Mouse (Mus musculus) limb, embryonic 14.5 days (tissue): ENCODE results near the gene Fggy. TPM values are rescaled to one million over a fixed set of nuclear protein-coding genes. Genes with fewer than 3 reads are reported as not detected.
A peak's percentile ranks its signal among the peaks of the same experiment; 100 is the strongest.

ENCODE experiments used
- ATAC-seq: fragments of 200-750 bp; cut with Nextera tagmentation; 2 replicates; pipeline ENCODE4 v1.8.0; 2017; ENCODE audit warnings: low read depth, moderate number of reproducible peaks, moderate TSS enrichment; ENCODE audit not compliant: low FRiP score
- DNase-seq: peaks from one replicate; pipeline ENCODE4 v3.0.0-alpha.2; 2015; ENCODE audit warnings: low spot score
- H3K27ac ChIP-seq: fragments of 300-500 bp; sonication (generic); replicated peaks from 2 replicates; pipeline ENCODE4 v1.5.1; 2014; ENCODE audit warnings: low read depth, mild to moderate bottlenecking, low read length, moderate library complexity, mixed read lengths
- H3K27me3 ChIP-seq: fragments of 300-500 bp; sonication (generic); 2 replicates; pipeline ENCODE4 v1.6.1; 2014; ENCODE audit warnings: low read length, mixed read lengths; ENCODE audit not compliant: control insufficient read depth, insufficient read depth
- H3K36me3 ChIP-seq: fragments of 300-500 bp; sonication (generic); 2 replicates; pipeline ENCODE4 v1.6.1; 2014; ENCODE audit warnings: mild to moderate bottlenecking, low read length, moderate library complexity, mixed read lengths; ENCODE audit not compliant: control insufficient read depth, insufficient read depth
- H3K4me1 ChIP-seq: fragments of 300-500 bp; sonication (generic); 2 replicates; pipeline ENCODE4 v1.6.1; 2014; ENCODE audit warnings: antibody characterized with exemption, low read length, mixed read lengths; ENCODE audit not compliant: control insufficient read depth, insufficient read depth
- H3K4me2 ChIP-seq: fragments of 300-500 bp; sonication (generic); replicated peaks from 2 replicates; pipeline ENCODE4 v1.6.1; 2014; ENCODE audit warnings: low read depth, mild to moderate bottlenecking, low read length, moderate library complexity; ENCODE audit not compliant: severe bottlenecking
- H3K4me3 ChIP-seq: fragments of 300-500 bp; sonication (generic); replicated peaks from 2 replicates; pipeline ENCODE4 v1.5.1; 2014; ENCODE audit warnings: low read length
- H3K9ac ChIP-seq: fragments of 300-500 bp; sonication (generic); 2 replicates; pipeline ENCODE4 v1.6.1; 2014; ENCODE audit warnings: mild to moderate bottlenecking, low read depth, low read length, moderate library complexity; ENCODE audit not compliant: severe bottlenecking
- H3K9me3 ChIP-seq: fragments of 300-500 bp; sonication (generic); 2 replicates; pipeline ENCODE4 v1.6.1; 2016; ENCODE audit warnings: low read length; ENCODE audit not compliant: control insufficient read depth
- POLR2A ChIP-seq: fragments of 200-500 bp; IDR thresholded peaks from 2 replicates; pipeline ENCODE4 v1.8.0; 2012; ENCODE audit warnings: inconsistent platforms, mild to moderate bottlenecking, moderate library complexity, borderline replicate concordance; ENCODE audit not compliant: insufficient read depth, insufficient read length; ENCODE audit errors: extremely low read depth
- WGBS: fragments of 180-500 bp; shearing (Covaris S2); extraction: QIAGEN DNeasy Blood & Tissue Kit; methylation state at CpG from one replicate; pipeline ENCODE4 v1.1.7; 2014; 5-methylcytosine and 5-hydroxymethylcytosine counted together
- polyA plus RNA-seq, 2 experiments: library from polyadenylated mRNA; depleted of rRNA in 1 of 2; stranded (reverse) in 1 of 2; unstranded in 1 of 2; fragments of >200 nt; fragmentation: Nextera tagmentation in 1 of 2; extraction: Ambion mirVana in 1 of 2; gene quantifications; 2 replicates each; pipeline versions ENCODE4 v1.2.1 to v1.2.3; 2012 to 2014

The Fggy gene
- polyA plus RNA-seq, 2 experiments: 5.7 to 7.8 TPM

DNA sequence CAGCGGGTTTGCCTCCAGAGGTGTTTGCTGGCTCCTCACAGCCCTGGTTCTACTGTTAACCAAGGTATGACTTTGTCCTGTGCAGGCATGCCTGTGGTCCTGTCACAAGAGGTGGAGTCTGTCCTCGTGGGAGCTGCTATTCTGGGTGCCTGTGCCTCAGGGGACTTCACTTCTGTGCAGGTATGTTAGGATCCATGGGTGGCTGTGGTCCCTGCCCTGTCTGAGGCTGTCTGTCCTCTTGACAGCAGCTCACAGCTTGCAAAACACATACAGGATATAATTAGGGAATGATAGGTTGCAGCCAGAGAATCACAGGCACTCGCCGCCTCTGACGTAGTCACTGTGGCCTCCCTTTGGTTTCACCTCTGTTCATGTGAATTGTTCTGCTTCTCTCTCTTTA lies 292.2 kb downstream of the Fggy start:
- Histone ChIP-seq H3K4me1 (peaks cover 19% of the 10 kb centered on the region), H3K9me3 (no peaks in the 10 kb centered on the region), H3K27me3 (no peaks in the 10 kb centered on the region), H3K27ac (no peak overlapping the region), H3K4me2 (no peak overlapping the region), H3K36me3 (no peaks in the 10 kb centered on the region), H3K4me3 (no peak overlapping the region), H3K9ac (no peak overlapping the region)
- WGBS: 67% methylated on average over 5 of the region's 5 CpGs
- TF ChIP-seq POLR2A: no peak
- ATAC-seq (no peak), DNase-seq (peak; percentile 28)

DNA sequence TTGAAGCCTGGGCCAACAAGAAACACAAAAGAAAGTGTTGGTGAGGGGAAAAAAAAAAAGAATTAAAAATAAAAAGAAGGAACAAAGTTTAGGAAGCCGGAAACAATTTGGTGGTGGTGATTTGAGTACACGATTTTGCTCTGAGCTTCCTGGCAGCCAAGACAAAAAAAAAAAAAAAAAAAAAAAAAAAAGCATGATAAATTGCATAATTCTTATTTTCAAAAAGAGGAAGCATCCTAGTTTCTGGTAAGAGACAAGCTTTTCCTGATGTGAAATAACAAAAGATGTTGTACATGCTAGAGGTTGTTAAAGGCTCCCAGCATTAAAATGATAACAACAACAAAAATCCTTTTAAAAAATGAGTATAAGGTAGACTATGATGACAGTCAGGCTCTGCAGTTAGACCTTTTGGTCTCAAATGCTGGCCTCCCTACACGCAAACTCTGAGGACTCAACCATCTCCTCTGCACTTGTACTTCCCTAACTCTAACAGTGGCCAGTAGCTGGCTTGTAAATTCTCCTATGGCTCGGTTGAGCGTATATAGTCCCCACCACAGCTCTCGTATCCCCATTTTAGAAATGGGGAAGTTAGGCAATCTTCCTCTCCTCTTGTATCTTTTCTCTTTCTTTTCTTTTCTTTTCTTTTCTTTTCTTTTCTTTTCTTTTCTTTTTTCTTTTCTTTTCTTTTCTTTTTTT lies 292.9 kb downstream of the Fggy start:
- H3K4me1 ChIP-seq: peaks cover 19% of the 10 kb centered on the region
- no peak overlapping the region for H3K9ac ChIP-seq
- no peaks in the 10 kb centered on the region for H3K27me3 ChIP-seq
- DNase-seq: no peak
- no peak overlapping the region for H3K4me2 ChIP-seq
- no peak overlapping the region for H3K4me3 ChIP-seq
- TF ChIP-seq POLR2A: no peak
- H3K36me3 ChIP-seq: no peaks in the 10 kb centered on the region
- WGBS: 82% methylated on average over 6 of the region's 6 CpGs
- H3K27ac ChIP-seq: no peak overlapping the region
- H3K9me3 ChIP-seq: no peaks in the 10 kb centered on the region
- ATAC-seq: no peak

DNA sequence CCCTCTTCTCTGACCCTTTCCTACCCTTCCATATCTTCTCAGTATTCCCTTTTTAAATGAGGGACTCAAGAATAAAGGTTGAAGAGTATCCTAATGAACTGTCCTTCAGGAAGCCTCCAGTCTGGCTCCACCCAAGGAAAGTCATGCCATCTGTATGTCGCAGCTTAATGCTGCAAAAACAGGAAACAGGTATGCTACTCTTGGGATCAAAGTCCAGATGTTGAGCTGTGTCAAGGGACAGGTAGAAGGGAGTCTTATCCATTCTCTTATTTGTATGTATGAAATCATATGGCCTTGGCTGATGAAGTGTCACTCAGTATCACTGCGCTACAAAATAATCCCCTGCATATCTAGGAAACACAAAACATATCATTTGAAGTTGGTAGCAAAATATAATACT lies 294.9 kb downstream of the Fggy start:
- H3K4me3 ChIP-seq: no peak overlapping the region
- no peak for TF ChIP-seq POLR2A
- H3K27me3 ChIP-seq: no peaks in the 10 kb centered on the region
- no peaks in the 10 kb centered on the region for H3K36me3 ChIP-seq
- H3K27ac ChIP-seq: no peak overlapping the region
- ATAC-seq (no peak), DNase-seq (no peak)
- H3K4me2 ChIP-seq: no peak overlapping the region
- WGBS: 78% methylated on average over 2 of the region's 2 CpGs
- H3K4me1 ChIP-seq: 0 out of 2 replicates have a peak, but pooled peaks cover under 1% of the 10 kb centered on the region
- no peak overlapping the region for H3K9ac ChIP-seq
- no peaks in the 10 kb centered on the region for H3K9me3 ChIP-seq

DNA sequence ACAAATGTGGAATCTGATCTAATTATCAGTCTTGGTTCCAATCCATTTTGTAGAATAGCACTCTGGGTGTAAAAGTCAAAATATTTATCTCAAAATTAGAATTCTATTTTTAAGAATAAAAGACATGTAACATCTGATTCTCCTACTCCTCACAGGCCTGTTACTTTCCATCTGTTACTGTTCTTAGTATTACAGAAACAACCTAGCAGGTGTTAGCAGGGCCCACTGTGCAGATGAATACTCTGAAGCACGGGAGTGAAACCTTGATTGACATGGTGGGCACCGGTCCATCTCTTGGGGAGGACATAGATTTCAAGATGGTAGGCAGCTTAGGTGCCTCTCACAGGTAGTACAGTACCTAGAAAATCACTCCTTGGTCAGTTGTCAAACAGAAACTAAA lies 298.7 kb downstream of the Fggy start:
- ATAC-seq (no peak), DNase-seq (no peak)
- no peak for TF ChIP-seq POLR2A
- Histone ChIP-seq H3K9ac (no peak overlapping the region), H3K9me3 (no peaks in the 10 kb centered on the region), H3K4me1 (peaks cover 7% of the 10 kb centered on the region; the same call in 1 of the 2 replicates), H3K4me2 (no peak overlapping the region), H3K27me3 (no peaks in the 10 kb centered on the region), H3K4me3 (no peak overlapping the region), H3K27ac (no peak overlapping the region), H3K36me3 (no peaks in the 10 kb centered on the region)
- 90% methylated on average over 2 of the region's 2 CpGs for WGBS

DNA sequence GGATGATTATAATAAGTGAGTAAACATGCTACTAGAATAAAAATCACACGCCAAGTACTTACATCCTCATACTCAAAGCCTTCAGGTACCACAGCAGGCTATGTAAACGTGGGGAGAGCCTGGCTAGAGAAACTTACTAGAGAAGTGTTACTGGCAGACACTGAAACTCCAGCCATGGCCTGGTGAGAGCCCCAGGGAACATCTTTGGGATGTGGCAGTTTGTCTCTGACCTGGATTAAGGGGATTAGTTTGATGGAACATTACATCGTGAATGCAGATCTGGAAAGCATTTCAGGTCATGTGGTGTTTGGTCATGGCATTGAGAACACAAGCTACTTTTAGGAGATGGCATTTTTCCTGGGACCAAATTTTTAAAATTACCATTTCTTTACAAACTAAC lies 303.3 kb downstream of the Fggy start:
- Histone ChIP-seq H3K4me2 (no peak overlapping the region), H3K27me3 (no peaks in the 10 kb centered on the region), H3K4me1 (peaks cover 27% of the 10 kb centered on the region), H3K36me3 (no peaks in the 10 kb centered on the region), H3K9ac (no peak overlapping the region), H3K27ac (no peak overlapping the region), H3K4me3 (no peak overlapping the region), H3K9me3 (no peaks in the 10 kb centered on the region)
- no peak for ATAC-seq
- DNase-seq: no peak
- no peak for TF ChIP-seq POLR2A
- WGBS: 50% methylated on average over 3 of the region's 3 CpGs
